Mouse (Mus musculus): Measurements from ENCODE around the gene Fli1.
A peak's percentile ranks its signal among the peaks of the same experiment; 100 is the strongest.

- peak; percentile 91 for TF ChIP-seq CTCF (IDR thresholded peaks at IDR 0.05; ENCODE audit: low read depth)
- peak; percentile 11; the same call in 1 of the 2 replicates for TF ChIP-seq EP300 (IDR thresholded peaks at IDR 0.05; ENCODE audit: low read depth)
Observed at GRCm38 (mm10) chr9:32591732-32592582, 49.3 kb upstream of the Fli1 start.

All from liver, embryonic 14.5 days (tissue).